Mouse (Mus musculus): ENCODE measurements around the gene Slc6a16.

Gene Slc6a16

GRCm38 (mm10) chr7:45216442-45217183, 24.3 kb upstream of the Slc6a16 start:
- no peak for DNase-seq (ENCODE audit: low spot score in 2 of 2)

- DNase-seq (ENCODE audit: low spot score in 2 of 2), result peak in 1 of 2 experiments; percentile 44
These were observed 19.2 kb upstream of the Slc6a16 start for GRCm38 (mm10) chr7:45221680-45222079.

DNA sequence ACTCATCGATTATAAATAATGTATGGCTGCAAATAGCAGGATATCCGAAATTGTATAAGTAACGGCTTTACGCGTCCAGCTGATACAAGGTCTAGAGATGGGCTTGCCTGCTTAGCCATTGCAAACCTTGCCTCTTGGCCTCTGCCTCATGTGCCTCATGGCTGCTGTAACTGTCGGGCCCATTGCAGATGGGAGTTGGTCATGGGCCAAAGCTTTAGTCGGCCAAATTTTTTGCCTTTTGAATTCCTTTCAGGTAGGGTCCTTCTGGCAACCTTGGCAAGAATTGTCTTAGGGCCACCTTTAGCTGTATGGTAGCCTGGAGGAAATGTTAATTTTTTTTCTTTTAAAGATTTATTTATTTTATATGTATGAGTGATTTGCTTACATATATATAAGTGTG, 16.1 kb upstream of the Slc6a16 start:
- DNase-seq (ENCODE audit: low spot score in 2 of 2), result no peak

- DNase-seq (ENCODE audit: low spot score in 2 of 2), result no peak
These were observed 14.5 kb upstream of the Slc6a16 start for GRCm38 (mm10) chr7:45226421-45226820.

DNA sequence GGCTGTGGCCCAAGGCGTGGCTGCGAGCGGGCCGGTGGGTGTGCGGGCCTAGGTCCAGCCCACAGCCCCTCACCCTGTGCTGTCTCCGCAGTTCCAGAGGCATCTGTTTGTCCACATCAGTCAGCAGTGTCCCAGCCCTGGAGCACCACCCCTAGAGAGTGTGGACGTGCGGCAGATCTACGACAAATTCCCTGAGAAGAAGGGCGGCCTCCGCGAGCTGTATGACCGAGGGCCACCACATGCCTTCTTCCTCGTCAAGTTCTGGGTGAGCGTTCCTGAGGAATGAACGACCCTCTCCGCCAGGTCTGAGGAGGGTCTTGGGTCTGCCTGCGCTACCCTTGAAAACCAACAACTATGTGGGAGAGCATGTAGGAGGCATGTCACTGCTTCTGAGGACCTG, 12.3 kb upstream of the Slc6a16 start:
- no peak for DNase-seq (ENCODE audit: low spot score in 2 of 2)

GRCm38 (mm10) chr7:45229046-45229445, 11.8 kb upstream of the Slc6a16 start:
- DNase-seq (ENCODE audit: low spot score in 2 of 2), result no peak

DNA sequence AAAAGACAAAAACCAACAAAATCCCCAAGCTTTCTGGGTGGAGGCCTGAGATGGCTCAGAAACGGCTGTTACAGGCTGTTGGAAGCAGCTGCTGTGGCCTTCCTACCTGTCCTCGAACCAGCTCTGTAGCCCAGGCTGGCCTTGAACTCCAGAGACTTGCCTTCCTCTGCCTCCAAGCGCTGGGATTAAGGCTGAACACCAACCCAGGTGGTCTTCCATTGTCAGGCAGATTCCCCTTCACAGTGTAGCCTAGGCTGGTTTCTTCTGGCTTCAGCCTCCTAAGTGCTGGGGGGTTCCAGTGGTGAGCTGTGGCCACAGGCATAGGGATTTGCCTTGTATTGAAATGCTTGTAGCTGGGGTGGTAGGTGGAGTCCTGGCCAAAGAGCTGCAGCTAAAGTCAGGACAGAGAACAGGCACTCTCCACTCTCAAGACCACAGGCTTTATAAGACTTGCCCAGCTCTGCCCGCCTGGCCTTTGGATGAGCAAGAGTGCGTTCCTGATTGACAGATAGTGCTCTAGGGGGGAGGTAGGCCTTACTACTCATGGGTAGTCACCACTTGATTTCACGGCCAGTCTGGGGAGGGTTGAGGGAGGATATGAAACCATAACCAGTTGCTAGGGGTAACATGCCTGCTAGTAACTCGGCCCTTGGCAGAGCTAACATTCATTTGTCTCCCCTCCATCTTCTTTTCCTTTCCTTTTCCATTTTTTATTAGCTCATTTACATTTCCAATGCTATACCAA, 11.3 kb upstream of the Slc6a16 start:
- DNase-seq (ENCODE audit: low spot score in 2 of 2), result peak; percentile 80 to 85

DNA sequence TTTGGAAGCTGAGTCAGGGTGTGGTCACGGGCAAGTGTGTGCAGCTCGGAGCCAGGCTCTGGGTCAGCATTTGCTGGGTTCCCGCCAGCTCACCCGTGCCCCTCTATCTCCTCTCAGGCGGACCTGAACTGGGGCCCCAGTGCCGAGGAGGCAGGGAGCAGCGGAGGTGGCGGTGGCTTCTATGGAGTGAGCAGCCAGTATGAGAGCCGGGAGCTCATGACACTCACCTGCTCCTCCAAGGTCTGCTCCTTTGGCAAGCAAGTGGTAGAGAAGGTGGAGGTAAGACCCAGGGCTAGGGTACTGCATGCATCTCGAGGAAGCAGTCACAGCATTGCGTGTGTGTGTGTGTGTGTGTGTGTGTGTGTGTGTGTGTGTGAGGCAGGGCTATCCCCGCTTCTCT, 9.7 kb upstream of the Slc6a16 start:
- DNase-seq (ENCODE audit: low spot score in 2 of 2), result no peak

- no peak for DNase-seq (ENCODE audit: low spot score in 2 of 2)
These were observed 8.9 kb upstream of the Slc6a16 start for GRCm38 (mm10) chr7:45231941-45232340.

DNA sequence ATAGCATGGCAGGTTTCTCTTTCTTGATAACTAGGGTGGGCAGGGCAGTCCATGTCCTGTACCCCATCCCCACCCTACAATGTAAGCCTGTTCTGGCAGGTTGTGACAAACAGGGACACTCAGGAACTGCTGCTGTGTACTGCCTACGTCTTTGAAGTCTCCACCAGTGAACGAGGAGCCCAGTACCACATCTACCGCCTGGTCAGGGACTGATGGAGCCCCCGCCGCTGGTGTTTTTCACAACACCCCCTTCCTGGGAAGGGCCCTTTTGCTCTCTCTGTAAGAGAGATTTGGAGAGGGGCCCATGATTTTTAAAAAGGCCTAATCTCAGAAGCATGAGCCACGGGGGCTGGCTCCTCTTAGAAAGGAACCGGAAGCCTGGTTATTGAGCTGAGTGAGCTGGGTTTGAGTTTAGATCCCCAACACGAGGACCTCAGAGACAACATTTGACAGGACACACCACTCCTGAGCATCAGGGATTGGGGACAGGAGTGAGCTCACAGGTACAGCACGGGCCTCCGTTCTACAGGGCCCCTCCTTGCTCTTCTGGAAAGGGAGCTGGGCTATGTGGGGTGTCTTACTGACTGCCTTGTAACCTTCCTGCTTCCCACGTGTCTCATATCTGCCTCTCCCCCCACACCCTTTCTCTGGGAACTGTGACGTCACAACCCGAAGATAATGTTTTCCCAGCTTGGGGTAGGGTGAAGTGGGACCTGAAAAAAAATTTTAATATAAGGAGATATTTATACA, 8.0 kb upstream of the Slc6a16 start:
- DNase-seq (ENCODE audit: low spot score in 2 of 2), result no peak

- DNase-seq (ENCODE audit: low spot score in 2 of 2), result peak; percentile 65 to 69
These were observed 7.1 kb upstream of the Slc6a16 start for GRCm38 (mm10) chr7:45233580-45234332.

GRCm38 (mm10) chr7:45234333-45234841, 6.5 kb upstream of the Slc6a16 start:
- DNase-seq (ENCODE audit: low spot score in 2 of 2), result peak in 1 of 2 experiments; percentile 29

GRCm38 (mm10) chr7:45234922-45235571, 5.8 kb upstream of the Slc6a16 start:
- no peak for DNase-seq (ENCODE audit: low spot score in 2 of 2)

DNA sequence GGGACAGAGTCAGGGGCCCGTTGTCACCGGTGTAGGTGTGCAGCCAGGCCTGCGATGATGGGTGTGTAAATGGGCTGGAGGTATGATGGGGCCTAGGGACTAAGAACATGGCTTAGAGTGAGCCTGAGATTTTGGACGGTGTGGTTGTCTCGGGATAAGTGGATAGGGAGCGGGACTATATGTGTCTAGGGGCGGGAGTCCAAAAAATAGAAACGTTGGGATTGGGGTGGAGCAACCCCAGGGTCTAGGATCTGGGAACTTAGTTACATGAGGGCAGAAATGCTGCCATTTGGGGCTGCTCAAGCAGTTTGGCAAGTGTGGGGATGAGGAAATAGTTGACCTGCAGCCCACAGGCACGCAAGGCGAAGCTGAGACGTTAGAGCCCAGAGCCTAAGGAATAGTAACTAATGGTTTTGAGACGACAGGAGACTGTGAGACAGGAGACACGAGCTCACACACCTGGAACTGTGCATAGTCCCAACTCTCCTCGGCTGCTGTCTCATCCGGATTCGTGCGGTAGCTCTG, 5.2 kb upstream of the Slc6a16 start:
- no peak for DNase-seq (ENCODE audit: low spot score in 2 of 2)

- DNase-seq (ENCODE audit: low spot score in 2 of 2), result peak in 1 of 2 experiments; percentile 34
These were observed 2.9 kb upstream of the Slc6a16 start for GRCm38 (mm10) chr7:45237747-45238699.

- peak; percentile 93 for DNase-seq (ENCODE audit: low spot score in 2 of 2)
These were observed 2.0 kb upstream of the Slc6a16 start, which contains the start of gene Cd37 for GRCm38 (mm10) chr7:45238723-45239496. TSS of gene Cd37 (minus strand) at chr7:45239115.

DNA sequence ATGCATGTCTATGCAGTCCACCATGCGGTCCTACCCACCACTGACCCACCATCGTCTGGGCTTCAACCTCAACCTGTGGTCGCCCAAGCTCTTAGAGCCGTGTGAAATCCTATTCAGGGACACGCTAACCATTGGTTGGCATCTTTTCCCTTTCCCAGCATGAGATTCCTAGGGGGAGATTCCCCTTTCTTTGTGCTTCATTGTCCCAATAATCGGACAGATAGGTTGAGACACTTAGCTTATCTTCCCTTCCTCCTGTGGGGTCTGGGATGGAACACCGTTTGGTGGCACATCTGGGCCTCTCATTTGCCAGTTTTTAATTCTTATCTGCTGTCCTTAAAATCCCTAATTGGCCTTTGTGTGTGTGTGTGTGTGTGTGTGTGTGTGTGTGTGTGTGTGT, 776 bp upstream of the Slc6a16 start:
- DNase-seq (ENCODE audit: low spot score in 2 of 2), result no peak

GRCm38 (mm10) chr7:45241389-45241749, 484 bp downstream of the Slc6a16 start:
- no peak for DNase-seq (ENCODE audit: low spot score in 2 of 2)

DNA sequence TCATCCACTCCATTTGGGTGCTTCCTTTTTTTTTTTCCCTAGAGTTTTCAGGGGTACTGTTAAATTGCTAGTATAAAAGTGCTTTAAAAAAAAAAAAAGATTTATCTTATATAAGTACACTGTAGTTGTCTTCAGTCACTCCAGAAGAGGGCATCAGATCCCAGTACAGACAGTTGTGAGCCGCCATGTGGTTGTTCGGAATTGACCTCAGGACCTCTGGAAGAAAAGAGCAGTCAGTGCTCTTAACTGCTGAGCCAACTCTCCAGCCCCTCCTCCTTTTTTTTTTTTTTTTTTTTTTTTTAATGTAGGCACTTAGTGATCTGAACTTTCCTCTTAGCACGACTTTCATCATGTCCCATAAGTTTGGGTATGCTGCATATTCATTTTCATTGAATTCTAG, 6.8 kb downstream of the Slc6a16 start:
- no peak for DNase-seq (ENCODE audit: low spot score in 2 of 2)

Measured in spleen, postnatal 36 days (tissue).